Mouse (Mus musculus) cerebellum, adult 2 months (tissue): ENCODE data around the gene Hhipl1.

ENCODE experiments used
- CTCF ChIP-seq: fragments of 200-500 bp; IDR thresholded peaks from 2 replicates; pipeline ENCODE4 v1.5.1; 2011; ENCODE audit warnings: low read depth, mild to moderate bottlenecking, control low read depth, low read length, moderate library complexity, borderline replicate concordance; ENCODE audit not compliant: insufficient read depth
- POLR2A ChIP-seq: fragments of 200-500 bp; IDR thresholded peaks from 2 replicates; pipeline ENCODE4 v1.6.1; 2011; ENCODE audit warnings: low read length, control low read depth, borderline replicate concordance; ENCODE audit not compliant: insufficient read depth

GRCm38 (mm10) chr12:108256734-108257133, 49.3 kb upstream of the Hhipl1 start:
- TF ChIP-seq CTCF: no peak
- no peak for TF ChIP-seq POLR2A
